Mouse (Mus musculus): Measurements from ENCODE around the gene Ablim1. TPM values are rescaled to one million over a fixed set of nuclear protein-coding genes. Genes with fewer than 3 reads are reported as not detected.

Gene Ablim1
- total and polyA plus RNA-seq, 2 experiments from 2014 or later, result 44.7 to 71.7 TPM

GRCm38 (mm10) chr19:57270711-57271110 is 44.0 kb downstream of the Ablim1 start:
- Histone ChIP-seq H3K4me2 (ENCODE audit: low read depth, low read length) (no peak overlapping the region), H3K4me3 (ENCODE audit: low read length) (no peak overlapping the region), H3K9me3 (ENCODE audit: low read length) (no peaks in the 10 kb centered on the region), H3K36me3 (ENCODE audit: insufficient read depth, low read length) (no peaks in the 10 kb centered on the region), H3K9ac (replicated peaks; ENCODE audit: low read length) (no peak overlapping the region), H3K27ac (no peak overlapping the region), H3K27me3 (ENCODE audit: insufficient read depth, low read length) (no peaks in the 10 kb centered on the region), H3K4me1 (ENCODE audit: insufficient read depth, low read length) (peaks cover 20% of the 10 kb centered on the region; the same call in 1 of the 2 replicates)
- WGBS, result 92% methylated on average over 6 of the region's 6 CpGs
- ATAC-seq, result no peak
- TF ChIP-seq CTCF (IDR thresholded peaks at IDR 0.05; ENCODE audit: low read depth), result no peak
- no peak for DNase-seq (ENCODE audit: low spot score)

- 41% methylated on average over 6 of the region's 6 CpGs for WGBS
- Histone ChIP-seq H3K4me2 (ENCODE audit: low read depth, low read length) (no peak overlapping the region), H3K4me3 (ENCODE audit: low read length) (no peak overlapping the region), H3K4me1 (ENCODE audit: insufficient read depth, low read length) (peaks cover 16% of the 10 kb centered on the region; the same call in 1 of the 2 replicates), H3K36me3 (ENCODE audit: insufficient read depth, low read length) (no peaks in the 10 kb centered on the region), H3K9ac (replicated peaks; ENCODE audit: low read length) (no peak overlapping the region), H3K27ac (no peak overlapping the region), H3K27me3 (ENCODE audit: insufficient read depth, low read length) (no peaks in the 10 kb centered on the region), H3K9me3 (ENCODE audit: low read length) (no peaks in the 10 kb centered on the region)
- DNase-seq (ENCODE audit: low spot score), result no peak
- TF ChIP-seq CTCF (IDR thresholded peaks at IDR 0.05; ENCODE audit: low read depth), result no peak
- ATAC-seq, result no peak
These were observed 44.9 kb downstream of the Ablim1 start for GRCm38 (mm10) chr19:57269791-57270190.

- Histone ChIP-seq H3K4me2 (ENCODE audit: low read depth, low read length) (no peak overlapping the region), H3K36me3 (ENCODE audit: insufficient read depth, low read length) (no peaks in the 10 kb centered on the region), H3K4me1 (ENCODE audit: insufficient read depth, low read length) (0 out of 2 replicates have a peak, but pooled peaks cover 13% of the 10 kb centered on the region), H3K9me3 (ENCODE audit: low read length) (no peaks in the 10 kb centered on the region), H3K27ac (no peak overlapping the region), H3K27me3 (ENCODE audit: insufficient read depth, low read length) (no peaks in the 10 kb centered on the region), H3K9ac (replicated peaks; ENCODE audit: low read length) (no peak overlapping the region), H3K4me3 (ENCODE audit: low read length) (no peak overlapping the region)
- WGBS, result 56% methylated on average over 5 of the region's 5 CpGs
- ATAC-seq, result no peak
- no peak for TF ChIP-seq CTCF (IDR thresholded peaks at IDR 0.05; ENCODE audit: low read depth)
- DNase-seq (ENCODE audit: low spot score), result no peak
These were observed 47.2 kb downstream of the Ablim1 start for GRCm38 (mm10) chr19:57267531-57267930.

GRCm38 (mm10) chr19:57266374-57267085 is 48.2 kb downstream of the Ablim1 start:
- Histone ChIP-seq H3K4me3 (ENCODE audit: low read length) (no peak overlapping the region), H3K4me2 (ENCODE audit: low read depth, low read length) (no peak overlapping the region), H3K27ac (no peak overlapping the region), H3K27me3 (ENCODE audit: insufficient read depth, low read length) (no peaks in the 10 kb centered on the region), H3K4me1 (ENCODE audit: insufficient read depth, low read length) (0 out of 2 replicates have a peak, but pooled peaks cover 12% of the 10 kb centered on the region), H3K36me3 (ENCODE audit: insufficient read depth, low read length) (no peaks in the 10 kb centered on the region), H3K9ac (replicated peaks; ENCODE audit: low read length) (no peak overlapping the region), H3K9me3 (ENCODE audit: low read length) (no peaks in the 10 kb centered on the region)
- ATAC-seq (no peak), DNase-seq (ENCODE audit: low spot score) (no peak)
- no peak for TF ChIP-seq CTCF (IDR thresholded peaks at IDR 0.05; ENCODE audit: low read depth)
- 79% methylated on average over 10 of the region's 10 CpGs for WGBS

- Histone ChIP-seq H3K4me3 (ENCODE audit: low read length) (no peak overlapping the region), H3K27ac (no peak overlapping the region), H3K4me2 (ENCODE audit: low read depth, low read length) (0 out of 2 replicates have a peak overlapping the region, but pooled peaks have one; percentile 7), H3K4me1 (ENCODE audit: insufficient read depth, low read length) (0 out of 2 replicates have a peak, but pooled peaks cover 8% of the 10 kb centered on the region), H3K27me3 (ENCODE audit: insufficient read depth, low read length) (no peaks in the 10 kb centered on the region), H3K9me3 (ENCODE audit: low read length) (no peaks in the 10 kb centered on the region), H3K36me3 (ENCODE audit: insufficient read depth, low read length) (no peaks in the 10 kb centered on the region), H3K9ac (replicated peaks; ENCODE audit: low read length) (no peak overlapping the region)
- DNase-seq (ENCODE audit: low spot score) (no peak), ATAC-seq (no peak)
- TF ChIP-seq CTCF (IDR thresholded peaks at IDR 0.05; ENCODE audit: low read depth), result no peak
- WGBS, result 56% methylated on average over 15 of the region's 15 CpGs
These were observed 50.3 kb downstream of the Ablim1 start for GRCm38 (mm10) chr19:57264296-57264947.

GRCm38 (mm10) chr19:57257801-57258200 is 56.9 kb downstream of the Ablim1 start:
- WGBS, result 94% methylated on average over 12 of the region's 12 CpGs
- Histone ChIP-seq H3K4me3 (ENCODE audit: low read length) (no peak overlapping the region), H3K36me3 (ENCODE audit: insufficient read depth, low read length) (no peaks in the 10 kb centered on the region), H3K4me1 (ENCODE audit: insufficient read depth, low read length) (no peaks in the 10 kb centered on the region), H3K9ac (replicated peaks; ENCODE audit: low read length) (no peak overlapping the region), H3K4me2 (ENCODE audit: low read depth, low read length) (no peak overlapping the region), H3K27ac (no peak overlapping the region), H3K27me3 (ENCODE audit: insufficient read depth, low read length) (no peaks in the 10 kb centered on the region), H3K9me3 (ENCODE audit: low read length) (no peaks in the 10 kb centered on the region)
- ATAC-seq (no peak), DNase-seq (ENCODE audit: low spot score) (no peak)
- TF ChIP-seq CTCF (IDR thresholded peaks at IDR 0.05; ENCODE audit: low read depth), result no peak

GRCm38 (mm10) chr19:57256666-57257065 is 58.1 kb downstream of the Ablim1 start:
- no peak for DNase-seq (ENCODE audit: low spot score)
- no peak for TF ChIP-seq CTCF (IDR thresholded peaks at IDR 0.05; ENCODE audit: low read depth)
- 36% methylated on average over 9 of the region's 9 CpGs for WGBS

More at GRCm38 (mm10) chr19:57256666-57257065, 58.1 kb downstream of the Ablim1 start:
- no peak for ATAC-seq
- Histone ChIP-seq H3K27ac (no peak overlapping the region), H3K36me3 (ENCODE audit: insufficient read depth, low read length) (no peaks in the 10 kb centered on the region), H3K9ac (replicated peaks; ENCODE audit: low read length) (no peak overlapping the region), H3K27me3 (ENCODE audit: insufficient read depth, low read length) (no peaks in the 10 kb centered on the region), H3K9me3 (ENCODE audit: low read length) (no peaks in the 10 kb centered on the region), H3K4me3 (ENCODE audit: low read length) (no peak overlapping the region), H3K4me2 (ENCODE audit: low read depth, low read length) (no peak overlapping the region), H3K4me1 (ENCODE audit: insufficient read depth, low read length) (no peaks in the 10 kb centered on the region)

All from hindbrain, postnatal 0 days (tissue).